Mouse (Mus musculus): ENCODE results near the gene Gpr18.

The Gpr18 gene

DNA sequence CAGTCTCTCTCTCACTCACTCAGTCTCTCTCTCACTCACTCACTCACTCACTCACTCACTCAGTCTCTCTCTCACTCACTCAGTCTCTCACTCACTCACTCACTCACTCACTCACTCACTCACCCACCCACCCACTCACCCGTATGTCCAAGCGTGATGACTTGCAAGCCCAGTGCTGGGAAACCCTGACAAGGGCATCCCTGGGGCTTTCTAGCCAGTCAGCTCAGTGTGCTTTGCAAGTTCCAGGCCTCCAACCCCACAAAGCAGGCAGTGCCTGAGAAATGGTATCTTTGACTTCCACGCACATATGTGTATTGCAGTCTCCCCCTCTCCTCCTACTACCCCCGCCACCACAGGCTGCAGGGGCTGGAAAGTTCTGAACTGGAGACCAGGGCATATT is 6.4 kb upstream of the Gpr18 start:
- no peak for DNase-seq (ENCODE audit: low spot score)

DNA sequence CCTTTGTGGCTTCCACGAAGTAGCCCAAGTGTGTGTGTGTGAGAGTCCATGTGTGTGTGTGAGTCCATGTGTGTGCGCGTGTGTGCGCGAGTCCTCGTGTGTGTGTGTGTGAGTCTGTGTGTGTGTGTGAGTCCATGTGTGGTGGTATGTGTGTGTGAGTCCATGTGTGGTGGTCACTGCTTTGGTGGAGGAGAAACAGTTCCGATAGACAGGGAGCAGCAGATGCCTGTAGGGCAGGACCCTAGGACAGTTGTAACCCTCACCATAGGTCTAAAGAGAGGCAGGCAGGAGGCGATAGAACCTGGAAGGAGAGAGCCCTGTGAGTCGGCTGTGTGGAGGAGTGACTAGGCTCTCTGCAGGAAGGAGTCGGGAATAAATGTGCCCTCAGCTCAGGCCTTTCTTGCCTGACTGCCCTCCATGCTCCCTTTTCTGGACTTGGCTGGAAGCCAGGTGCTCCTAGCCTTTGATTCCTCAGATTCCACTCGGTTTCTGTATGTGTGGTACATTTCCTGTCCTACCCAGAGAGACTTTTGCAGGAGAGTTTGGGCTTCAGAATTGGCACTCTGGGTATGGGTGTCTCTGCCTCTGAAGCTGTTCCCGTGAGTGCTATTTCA is 5.0 kb upstream of the Gpr18 start:
- DNase-seq (ENCODE audit: low spot score): peak; percentile 24

DNA sequence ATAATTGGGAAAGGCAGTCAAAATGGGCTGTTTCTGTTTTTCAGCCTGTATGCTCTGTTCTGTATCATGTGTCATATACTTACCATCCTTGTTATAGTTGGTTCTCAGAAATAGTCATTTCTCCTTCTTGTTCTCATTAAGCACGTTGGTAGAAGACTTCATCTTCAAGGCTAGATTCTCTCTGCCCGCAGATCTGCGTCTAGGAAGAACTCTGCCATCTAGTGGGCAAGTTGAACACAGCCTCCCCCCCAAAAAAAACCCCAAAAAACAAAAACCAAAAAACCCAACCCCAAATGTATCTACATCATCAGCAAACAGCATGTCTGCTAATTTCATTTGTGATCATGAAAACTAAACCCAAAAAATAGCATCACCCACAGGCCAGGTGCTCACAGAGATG is 4.2 kb upstream of the Gpr18 start:
- DNase-seq (ENCODE audit: low spot score): peak; percentile 9

DNA sequence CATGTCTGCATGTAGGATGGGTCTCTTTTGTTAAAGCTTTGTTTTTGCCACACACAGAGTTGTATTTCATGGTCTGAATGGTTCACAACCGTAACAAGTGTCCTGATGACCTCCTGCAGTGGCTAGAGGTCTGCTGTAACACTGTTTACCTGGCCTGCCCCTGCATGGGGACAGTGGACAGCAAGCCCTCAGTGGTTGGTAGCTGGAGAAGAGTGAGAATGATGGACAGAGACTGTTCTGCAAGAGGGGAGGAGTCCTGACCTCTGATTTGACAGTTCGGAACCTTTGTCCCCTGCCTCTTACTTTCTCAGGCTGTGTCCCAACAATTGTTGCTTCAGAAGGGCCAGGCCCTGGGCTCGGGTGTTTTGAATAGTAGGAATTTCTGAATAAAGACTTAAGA is 2.7 kb upstream of the Gpr18 start:
- no peak for DNase-seq (ENCODE audit: low spot score)

DNA sequence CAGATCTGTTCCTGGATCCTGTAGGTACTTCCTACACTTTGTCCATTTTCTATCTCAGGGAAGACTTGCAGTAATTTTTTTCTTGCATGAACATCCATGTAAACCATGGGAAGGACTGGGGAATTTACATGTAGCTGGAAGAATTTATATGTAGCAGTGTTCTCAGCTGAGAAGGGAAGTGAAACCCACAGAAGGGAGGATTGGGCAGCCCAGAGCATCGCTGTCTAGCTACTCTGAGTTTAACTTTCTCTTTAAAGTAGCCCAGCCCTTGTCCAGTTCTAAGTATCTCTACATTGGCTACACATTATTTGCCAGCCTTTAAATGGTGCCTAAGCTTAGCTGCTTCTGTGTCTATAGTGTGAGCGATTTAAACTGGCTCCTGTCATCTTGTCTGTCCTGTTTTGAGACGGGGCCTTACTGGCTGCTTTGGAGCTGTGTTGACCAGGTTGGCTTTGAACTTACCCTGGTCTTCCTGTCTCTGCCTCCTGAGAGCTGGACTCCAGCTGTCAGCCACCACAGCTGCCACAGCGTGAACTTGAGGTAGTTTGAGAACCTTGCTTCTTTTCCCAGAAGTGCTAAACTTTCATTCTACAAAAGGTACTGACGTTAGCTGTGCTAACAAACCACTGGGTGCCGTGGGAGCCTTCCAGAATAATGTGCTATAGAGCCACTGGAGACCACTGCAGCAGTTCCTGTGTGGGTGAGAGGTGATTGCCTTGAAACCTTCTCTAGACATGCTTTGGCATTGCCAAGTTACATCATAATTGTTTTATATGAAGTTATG is 922 bp upstream of the Gpr18 start:
- DNase-seq (ENCODE audit: low spot score): no peak

DNA sequence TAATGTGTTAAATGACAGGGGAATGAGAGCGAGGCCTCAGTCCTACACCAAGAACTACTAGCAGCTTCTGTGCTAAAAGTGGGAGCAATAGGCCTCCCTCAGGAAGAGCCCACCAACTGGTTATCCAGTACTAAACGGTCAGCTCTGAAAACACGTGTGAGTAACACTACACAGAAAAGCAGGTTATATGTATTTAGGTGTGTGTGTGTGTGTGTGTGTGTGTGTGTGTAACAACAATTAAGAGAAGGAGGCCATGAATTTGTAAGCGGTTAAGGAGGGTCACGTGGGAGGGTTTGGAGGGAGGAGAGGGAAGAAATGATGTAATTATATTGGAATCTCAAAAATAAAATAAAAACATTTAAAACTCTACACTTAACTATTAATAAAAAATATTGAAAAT is 438 bp downstream of the Gpr18 start:
- no peak for DNase-seq (ENCODE audit: low spot score)

DNA sequence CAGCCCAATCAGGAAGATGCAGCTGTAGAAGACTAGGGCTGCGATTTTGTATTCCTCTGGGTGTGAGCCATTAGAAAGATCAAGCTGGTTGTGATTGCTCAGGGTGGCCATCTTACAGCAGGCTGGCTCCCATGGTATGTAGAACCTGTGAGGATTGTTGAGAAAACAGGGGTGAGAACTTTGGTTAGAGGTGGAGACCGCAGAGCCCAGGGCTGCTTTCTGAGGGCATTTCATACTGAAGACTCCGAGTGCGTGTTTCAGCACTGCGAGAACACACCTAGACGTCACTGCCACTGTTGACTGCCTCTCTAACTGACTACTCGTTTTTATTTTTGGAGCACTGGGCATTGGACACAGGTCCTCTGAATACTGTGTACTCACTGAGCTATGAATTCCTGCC is 3.1 kb downstream of the Gpr18 start:
- DNase-seq (ENCODE audit: low spot score): no peak

DNA sequence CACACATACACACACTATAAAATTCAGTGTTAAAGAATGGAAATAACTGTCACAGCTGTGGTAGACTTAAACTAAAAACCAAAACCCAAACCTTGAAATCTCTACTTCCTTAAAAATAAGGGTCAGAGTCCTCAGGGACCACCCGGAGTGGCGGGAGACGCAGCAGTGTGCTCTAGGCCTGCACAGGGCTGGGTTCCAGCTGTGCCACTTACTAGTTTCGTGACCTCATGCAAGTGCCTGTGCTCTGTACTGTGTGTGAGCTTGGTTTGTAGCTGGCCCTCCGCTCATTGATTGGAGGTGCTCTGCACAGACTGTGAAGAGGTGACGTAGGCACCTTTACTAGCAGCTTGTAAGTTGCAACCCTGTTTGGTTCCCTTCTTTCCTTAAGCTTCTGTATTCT is 5.7 kb downstream of the Gpr18 start:
- DNase-seq (ENCODE audit: low spot score): no peak

DNA sequence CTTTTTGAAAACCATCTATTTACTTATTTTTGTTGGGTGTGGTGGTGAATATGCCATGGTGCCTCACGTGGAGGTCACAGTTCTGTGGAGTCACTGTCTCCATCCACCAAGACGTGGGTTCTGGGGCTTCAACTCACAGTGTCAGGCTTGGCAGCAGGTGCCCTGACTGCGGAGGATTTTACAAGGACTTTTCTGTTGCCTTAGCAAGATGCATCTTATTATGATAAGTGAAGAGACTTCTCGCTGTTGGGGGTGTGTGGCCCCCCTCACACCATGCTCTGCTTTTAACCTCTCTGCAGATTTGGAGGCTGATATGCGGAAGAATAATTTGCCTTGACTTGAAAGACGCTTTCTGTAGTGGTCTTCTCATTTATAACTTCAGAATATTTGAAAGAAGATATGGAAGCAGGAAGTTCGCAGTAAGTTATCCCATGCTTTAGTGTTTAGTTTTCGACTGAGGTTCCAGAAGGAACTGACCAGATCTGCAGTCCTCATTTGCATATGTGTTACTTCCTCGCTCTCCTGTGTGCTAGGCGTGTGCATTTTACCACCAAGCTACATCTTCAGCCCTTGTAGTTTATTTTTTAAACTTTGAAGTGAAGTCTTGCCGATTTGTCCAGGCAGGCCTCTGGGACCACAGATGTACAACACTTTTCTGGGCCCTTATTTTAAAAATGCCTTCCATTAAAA is 8.4 kb downstream of the Gpr18 start:
- no peak for DNase-seq (ENCODE audit: low spot score)

DNA sequence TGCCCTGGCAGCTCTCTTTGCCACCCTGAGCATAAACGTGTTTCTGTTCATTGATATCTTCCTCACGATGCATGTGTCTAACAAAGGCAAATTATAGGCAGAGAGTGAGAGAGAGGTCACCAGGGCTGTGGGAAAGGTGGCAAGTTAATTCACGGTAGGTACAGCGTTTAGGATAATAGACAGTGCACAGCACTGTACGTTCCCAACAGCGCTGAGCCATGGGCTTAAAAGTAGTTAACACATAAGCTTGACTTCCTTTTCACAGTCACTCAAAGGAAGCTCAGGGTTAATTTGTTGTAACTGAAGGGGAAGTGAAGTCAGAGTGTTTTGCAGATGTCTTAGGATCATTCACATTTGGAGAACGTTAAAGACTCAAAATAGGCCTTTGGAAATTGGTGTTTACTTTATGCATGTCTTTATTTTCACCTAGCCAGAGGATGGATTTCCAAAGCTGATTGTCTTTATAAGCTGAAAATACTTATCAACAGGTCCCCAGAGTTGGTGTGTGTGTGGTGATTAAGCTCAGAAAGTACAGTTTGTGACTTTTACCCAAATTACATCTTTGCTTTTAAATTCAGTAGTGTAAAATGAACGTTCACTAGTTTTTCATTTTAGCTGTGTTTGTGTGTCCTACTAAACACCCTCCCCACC is 9.1 kb downstream of the Gpr18 start:
- no peak for DNase-seq (ENCODE audit: low spot score)

DNA sequence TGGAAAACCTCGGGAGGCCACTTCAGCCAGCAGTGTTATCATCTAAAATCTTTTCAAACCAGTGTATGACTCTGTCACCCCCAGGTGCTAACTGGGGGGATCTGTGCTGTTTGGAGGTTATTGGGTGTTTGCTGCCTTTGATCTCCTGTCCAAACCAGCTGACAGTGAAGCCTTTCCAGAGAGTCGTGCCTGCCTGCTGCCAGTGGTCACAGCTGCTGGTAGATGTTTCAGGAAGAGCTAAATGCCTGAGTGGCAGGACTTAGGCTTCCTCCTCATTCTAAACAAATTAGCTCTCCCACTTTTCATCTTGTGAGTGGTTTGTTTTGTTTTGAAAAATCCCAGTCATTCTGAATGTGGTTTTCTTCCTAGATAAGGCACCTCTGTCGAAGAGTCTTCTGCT is 10.8 kb downstream of the Gpr18 start:
- no peak for DNase-seq (ENCODE audit: low spot score)

DNA sequence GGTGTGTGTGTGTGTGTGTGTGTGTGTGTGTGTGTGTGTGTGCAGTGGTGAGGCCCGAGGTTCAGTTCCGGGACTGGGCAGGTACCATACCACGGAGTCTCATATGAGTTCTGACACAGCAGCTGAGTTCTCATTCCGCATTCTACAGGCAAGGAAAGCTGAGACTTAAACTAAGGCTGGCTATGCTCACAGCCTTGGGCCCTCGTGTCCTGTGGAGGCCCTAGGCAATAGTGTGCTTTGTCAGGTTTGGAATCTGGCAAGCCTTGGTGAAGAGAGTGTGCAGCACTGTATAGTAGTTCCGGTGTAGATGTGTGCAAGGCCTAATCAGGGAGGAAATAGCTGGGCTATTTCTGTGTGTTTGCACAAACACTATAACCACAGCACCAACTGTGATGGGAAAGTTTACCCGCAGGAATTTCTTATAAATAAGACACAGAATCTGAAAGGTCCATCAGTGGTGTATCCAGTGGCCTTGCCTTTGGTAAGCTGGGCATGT is 12.2 kb downstream of the Gpr18 start:
- DNase-seq (ENCODE audit: low spot score): no peak

DNA sequence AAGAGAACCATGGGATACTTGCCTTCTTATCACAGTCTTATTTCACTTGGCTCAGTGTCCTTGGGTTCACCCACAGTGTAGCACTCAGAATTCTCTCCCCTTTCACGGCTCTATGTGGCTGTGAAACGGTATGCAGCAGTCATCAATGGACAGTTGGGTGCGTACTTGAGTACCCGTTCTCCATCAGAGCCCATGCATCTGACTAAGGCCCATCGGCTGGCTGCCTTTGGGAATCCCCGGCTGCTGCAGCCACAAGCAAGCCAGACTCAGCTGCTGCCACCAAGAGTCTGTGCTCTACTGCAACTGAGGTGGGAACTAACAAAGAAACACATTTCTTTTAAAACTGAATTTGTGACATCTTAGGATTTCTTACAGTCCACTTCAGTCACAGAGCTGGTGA is 14.1 kb downstream of the Gpr18 start:
- no peak for DNase-seq (ENCODE audit: low spot score)

DNA sequence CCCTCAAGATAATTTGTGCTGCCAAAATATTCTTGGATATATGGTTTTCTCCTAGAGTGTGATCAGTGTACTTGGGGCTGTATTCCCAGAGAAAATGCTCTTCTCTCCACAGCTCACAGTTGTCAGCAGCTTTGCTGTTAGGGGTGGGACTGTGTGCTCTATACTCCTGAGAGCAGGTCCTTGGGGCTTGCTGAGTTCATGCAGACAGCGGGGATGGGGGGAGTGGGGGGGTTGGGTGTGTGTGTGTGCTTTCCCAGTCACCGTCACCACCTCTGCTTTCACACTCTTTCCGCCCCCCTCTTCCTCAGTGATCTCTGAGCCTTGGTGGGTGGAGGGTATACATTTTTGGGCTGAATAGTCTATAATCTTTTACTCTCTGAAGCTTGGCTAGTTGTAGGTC is 16.5 kb downstream of the Gpr18 start:
- DNase-seq (ENCODE audit: low spot score): no peak

DNA sequence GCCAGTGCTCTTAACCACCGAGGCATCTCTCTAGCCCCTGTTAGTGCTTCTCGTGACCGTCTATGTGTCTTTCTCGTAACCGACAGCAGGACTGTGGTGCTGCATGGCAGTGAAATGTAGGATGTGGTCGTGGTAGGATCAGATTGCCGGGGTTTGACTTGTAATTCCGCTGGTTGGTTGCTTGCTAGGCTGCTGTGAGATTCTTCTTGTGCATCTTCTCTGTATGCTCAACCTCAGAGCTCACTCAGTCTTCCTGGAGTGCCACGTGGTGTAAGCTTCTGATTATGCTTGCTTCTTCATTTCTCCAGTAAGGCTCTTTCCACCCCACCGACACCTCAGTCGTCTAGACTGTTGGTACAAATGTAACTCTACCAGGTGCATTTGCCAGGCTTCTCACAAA is 17.1 kb downstream of the Gpr18 start:
- no peak for DNase-seq (ENCODE audit: low spot score)

DNA sequence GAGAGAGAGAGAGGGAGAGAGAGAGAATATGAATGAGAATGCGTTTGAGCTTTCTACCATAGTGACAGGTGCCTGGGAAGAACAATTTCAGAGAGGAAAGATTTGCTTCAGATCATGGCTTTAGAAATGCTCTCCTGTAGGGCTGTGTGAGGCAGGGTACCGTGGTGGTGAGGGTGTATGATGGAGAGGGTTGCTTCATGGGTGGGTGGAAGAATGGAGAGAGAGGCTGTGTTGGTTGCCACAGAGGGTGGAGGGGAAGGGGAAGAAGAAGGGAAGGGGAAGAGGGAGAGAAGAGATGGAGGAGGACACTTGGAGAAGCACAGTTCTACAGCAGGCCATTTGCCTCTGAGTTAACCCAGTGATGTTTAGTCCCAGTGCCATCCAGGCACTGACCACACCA is 17.8 kb downstream of the Gpr18 start:
- no peak for DNase-seq (ENCODE audit: low spot score)

DNA sequence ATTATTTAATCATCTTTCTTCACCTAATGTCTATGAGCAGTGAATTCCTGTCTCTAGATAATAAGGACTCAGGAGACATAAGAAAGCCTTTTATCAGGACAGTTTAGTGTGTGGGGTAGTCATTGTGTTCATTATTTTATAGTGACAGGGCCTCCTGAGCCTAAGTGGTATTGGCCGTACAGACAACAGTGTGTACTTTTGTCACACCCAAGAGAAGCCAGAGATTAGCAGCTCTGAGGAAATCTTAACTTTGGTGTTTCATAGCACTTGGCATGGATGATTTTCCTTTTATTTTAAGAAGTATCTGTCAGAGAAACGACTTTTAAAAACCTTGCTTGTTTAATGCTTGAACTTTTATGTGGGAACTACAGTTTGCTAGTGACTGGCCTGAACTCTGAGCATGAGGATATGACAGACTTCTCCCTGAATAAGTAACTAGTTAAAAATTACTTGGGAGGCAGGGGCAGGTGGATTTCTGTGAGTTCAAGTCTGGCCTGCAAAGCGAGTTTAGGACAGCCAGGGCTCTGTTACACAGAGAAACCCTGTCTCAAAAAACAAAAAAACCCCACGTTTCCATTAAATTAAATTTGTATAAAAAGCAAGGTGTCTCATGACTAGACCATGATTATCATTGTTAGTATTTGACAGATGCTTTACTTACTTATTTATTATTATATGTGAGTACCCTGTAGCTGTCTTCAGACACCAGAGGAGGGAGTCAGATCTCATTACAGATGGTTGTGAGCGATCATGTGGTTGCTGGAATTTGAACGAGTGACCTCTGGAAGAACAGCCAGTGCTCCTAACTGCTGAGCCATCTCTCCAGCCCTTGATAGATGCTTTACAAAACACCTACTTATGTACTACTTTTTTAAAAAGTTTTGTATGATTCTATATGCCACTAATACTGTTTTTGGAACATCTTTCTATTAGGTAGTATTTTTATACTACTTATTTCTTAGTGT is 19.2 kb downstream of the Gpr18 start:
- DNase-seq (ENCODE audit: low spot score): no peak

DNA sequence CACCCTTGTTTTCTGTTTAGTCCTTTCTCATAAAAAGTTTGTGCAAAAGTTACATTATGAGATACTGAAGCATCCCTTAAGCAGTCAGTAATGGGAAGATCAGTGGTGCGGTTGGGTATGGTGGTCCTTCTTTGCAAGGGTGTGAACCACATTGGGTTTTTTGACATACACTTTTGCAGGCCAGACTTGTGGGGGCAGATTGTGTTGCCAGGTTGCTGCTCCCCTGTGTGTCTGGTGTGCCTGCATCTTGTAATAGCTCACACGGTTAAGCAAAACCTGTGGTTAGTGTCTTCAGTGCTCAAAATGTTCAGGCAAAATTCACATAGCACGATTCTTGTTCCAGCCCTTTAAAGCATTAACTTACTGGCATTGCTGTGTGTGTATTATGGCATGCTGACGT is 20.3 kb downstream of the Gpr18 start:
- DNase-seq (ENCODE audit: low spot score): no peak

DNA sequence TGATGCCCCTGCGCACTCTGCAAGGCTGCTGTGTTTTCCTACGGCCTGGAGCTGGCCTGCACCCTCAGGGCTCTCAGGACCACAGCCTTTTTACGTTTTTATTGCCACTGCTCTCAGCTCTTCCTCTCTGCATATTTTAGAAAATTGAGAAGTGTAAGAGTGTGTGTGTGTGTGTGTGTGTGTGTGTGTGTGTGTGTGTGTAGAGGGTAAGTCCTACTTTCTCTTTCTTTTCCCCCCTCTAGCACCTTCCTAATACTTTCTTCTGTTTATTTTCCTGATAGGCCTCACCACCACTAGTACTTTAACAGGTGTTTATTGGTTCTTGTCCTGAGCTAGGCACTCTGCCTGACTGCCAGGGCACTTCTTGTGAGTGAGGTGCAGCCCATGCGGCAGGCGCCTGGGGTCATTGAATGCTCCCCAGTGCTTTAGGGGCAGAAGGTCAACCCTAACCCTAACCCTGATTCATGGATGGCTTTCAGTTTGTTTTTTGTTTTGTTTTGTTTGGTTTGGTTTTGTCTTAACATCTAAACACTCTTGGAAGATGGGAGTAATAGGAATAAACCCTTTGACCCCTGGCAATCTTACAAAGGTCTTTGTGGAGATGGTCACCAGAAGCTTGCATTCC is 21.0 kb downstream of the Gpr18 start:
- DNase-seq (ENCODE audit: low spot score): no peak

DNA sequence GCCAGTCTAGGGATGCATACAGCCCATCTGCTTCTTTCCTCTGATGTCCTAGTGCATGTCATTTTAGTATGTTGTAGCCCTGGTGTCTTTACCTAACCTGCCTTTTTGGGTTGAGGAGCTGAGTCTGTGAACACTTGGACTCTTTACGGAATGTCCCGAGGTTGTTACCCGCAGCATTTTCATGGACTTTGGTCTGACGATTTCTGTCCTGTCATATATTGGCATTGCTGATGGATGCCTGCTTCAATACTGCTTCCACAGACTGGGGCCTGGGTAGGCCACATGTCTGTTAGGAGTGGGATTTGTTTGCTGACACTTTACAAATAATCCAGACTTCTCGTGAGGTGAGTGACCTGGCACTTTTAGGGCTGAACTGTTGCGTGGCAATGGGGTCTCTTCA is 21.8 kb downstream of the Gpr18 start:
- DNase-seq (ENCODE audit: low spot score): no peak

DNA sequence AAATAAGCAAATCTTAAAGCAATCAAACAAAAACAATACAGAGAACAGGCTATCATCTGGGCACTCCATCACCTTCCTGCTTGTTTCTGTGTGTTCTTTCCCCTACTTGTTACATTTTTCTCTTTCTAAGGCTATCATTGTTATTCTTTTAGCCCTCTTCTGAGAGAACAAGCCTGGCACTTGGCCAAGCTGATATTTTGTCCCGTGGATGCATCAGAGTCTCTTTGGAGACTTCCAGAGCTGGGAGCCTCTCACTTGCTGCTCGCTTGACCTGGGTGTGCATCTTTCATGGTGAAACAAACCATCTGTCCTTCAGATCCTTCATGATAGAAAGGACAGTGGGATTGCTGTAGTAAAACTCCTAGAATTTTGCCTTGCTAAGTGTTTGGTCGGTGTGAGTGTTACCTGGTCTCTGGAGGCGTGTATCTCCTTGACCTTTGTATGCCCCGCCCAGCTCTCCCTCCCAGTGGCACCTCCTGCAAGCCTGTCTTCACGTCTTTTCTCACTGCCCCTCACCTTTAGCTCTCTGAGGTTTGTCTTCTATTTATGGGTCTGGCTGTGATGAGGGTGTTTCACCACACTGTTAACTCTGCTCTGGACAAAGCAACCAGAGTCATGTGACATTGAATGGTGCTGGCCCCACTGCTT is 31.3 kb downstream of the Gpr18 start:
- DNase-seq (ENCODE audit: low spot score): peak; percentile 21
